Mouse (Mus musculus) cerebellum, adult 2 months (tissue): ENCODE results near the gene Siah3.

Experiments used
- CTCF ChIP-seq: fragments of 200-500 bp; IDR thresholded peaks from 2 replicates; pipeline ENCODE4 v1.5.1; 2011; ENCODE audit warnings: low read depth, mild to moderate bottlenecking, control low read depth, low read length, moderate library complexity, borderline replicate concordance; ENCODE audit not compliant: insufficient read depth
- POLR2A ChIP-seq: fragments of 200-500 bp; IDR thresholded peaks from 2 replicates; pipeline ENCODE4 v1.6.1; 2011; ENCODE audit warnings: low read length, control low read depth, borderline replicate concordance; ENCODE audit not compliant: insufficient read depth

DNA sequence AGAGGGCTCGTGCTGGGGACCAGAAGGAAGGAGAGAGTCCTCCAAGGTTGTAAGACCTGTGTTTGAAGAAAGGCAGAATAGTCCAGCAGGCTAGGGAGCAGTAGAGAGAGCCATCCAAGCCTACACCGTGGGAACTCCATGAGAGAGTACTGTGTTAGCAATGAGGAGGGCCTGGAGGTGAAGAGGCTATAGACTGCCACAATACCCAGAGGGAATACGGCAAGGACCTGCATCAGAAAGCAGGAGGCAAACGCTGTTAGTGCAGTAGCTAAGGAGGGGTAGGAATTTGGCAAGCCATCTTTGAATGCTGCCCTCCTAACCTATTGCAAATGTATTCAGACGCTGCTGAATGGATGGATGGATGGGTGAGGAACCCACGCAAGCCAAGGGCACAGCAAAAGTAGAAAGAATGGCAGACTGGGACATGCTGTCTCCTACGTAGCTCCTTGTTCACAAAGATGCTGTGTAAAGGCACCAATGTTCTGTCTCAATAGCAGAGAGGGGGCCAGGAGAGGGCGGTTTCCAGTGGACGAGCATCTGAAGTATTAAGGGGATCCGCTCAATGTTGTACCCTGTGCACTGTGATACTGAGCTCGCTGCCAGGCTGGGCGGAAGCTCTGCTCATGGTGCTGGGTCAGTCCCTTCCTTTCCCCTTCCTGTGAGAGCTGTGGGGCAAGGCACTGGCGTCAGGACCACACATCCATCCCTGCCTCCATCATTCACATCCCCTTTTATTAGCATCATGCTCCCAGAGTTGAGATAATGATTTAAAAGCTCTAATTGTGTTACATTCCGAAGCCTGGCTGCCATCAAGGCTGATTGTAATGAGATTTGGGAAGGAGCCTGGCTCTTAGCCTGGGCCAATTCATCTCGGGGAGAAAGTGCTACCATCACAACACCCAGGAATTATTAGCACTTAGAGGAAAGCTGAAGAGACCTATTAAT lies 26.7 kb downstream of the Siah3 start:
- TF ChIP-seq CTCF (no peak), POLR2A (no peak)
